ENCODE assay signal across 8 mouse cellular contexts in the genomic region with DNA sequence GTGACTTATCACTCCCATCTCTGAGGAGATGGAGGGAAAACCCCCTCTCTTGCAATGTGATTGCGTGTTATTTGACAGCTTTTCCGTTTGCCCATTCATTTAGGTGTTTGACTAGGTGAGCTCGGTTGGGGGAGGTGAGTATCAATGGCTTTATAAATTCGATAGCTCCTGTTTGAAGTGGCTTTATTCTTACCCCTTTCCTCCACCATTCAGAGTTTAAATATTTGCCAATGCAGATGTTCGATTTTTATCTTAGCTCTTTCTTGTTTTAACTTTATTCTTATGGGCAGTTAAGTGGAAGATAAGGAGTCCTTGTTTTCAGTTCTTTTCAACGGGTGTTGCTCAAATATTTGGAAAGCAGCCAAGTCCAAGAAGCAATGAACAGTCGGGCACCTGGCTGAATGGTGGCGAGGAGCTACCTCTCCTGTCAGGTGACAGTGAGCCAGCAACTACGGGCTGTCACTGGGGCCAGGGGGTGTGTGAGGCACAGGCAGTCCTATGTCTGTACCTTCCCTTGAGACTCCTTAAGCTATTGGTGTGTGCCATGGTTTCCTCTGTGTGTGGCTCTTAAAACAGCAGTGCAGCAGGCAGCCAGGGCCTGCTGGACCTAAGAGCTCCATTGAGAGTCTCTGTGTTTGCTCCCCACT.
DNase-seq lines count a peak whose midpoint lies in the region; ATAC-seq and TF ChIP-seq lines count a peak whose summit lies in the region.

No protein-coding gene starts in this region.

- no peak for TF ChIP-seq CTCF in gastrocnemius, adult 2 months (IDR thresholded peaks at IDR 0.05)

- H3K4me1 ChIP-seq in heart, embryonic 13.5 days = peaks cover 50% of the 10 kb centered on the region
- H3K4me1 ChIP-seq in forebrain, embryonic 16.5 days (replicated peaks; ENCODE audit: control insufficient read depth, insufficient read depth, low read length) = peaks cover 49% of the 10 kb centered on the region
- H3K4me1 ChIP-seq in midbrain, embryonic 14.5 days (ENCODE audit: control insufficient read depth, insufficient read depth, low read length) = peaks cover 69% of the 10 kb centered on the region

- 0 out of 2 replicates have a peak overlapping the region, but pooled peaks have one; percentile 1 for H3K27ac ChIP-seq in heart, embryonic 13.5 days (replicated peaks)
- H3K27ac ChIP-seq in forebrain, embryonic 16.5 days (ENCODE audit: low read length) = peak overlapping the region; percentile 14; the same call in 1 of the 2 replicates
- peak overlapping the region; percentile 83 for H3K27ac ChIP-seq in midbrain, embryonic 14.5 days (replicated peaks; ENCODE audit: low read depth, low read length)
- H3K27ac ChIP-seq in gastrocnemius, adult 2 months = no peak overlapping the region

- no peaks in the 10 kb centered on the region for H3K27me3 ChIP-seq in heart, embryonic 13.5 days (replicated peaks)
- H3K27me3 ChIP-seq in forebrain, embryonic 16.5 days (replicated peaks; ENCODE audit: control insufficient read depth, insufficient read depth, low read length) = no peaks in the 10 kb centered on the region
- H3K27me3 ChIP-seq in midbrain, embryonic 14.5 days (ENCODE audit: control insufficient read depth, insufficient read depth, low read length) = no peaks in the 10 kb centered on the region

- 38% methylated on average over 9 of the region's 9 CpGs for whole genome bisulfite sequencing in heart, embryonic 13.5 days
- 27% methylated on average over 9 of the region's 9 CpGs for WGBS in forebrain, embryonic 16.5 days
- WGBS in midbrain, embryonic 14.5 days = 32% methylated on average over 9 of the region's 9 CpGs

- no peak overlapping the region for H3K4me3 ChIP-seq in heart, embryonic 13.5 days
- H3K4me3 ChIP-seq in forebrain, embryonic 16.5 days (replicated peaks; ENCODE audit: low read length) = no peak overlapping the region
- H3K4me3 ChIP-seq in midbrain, embryonic 14.5 days (replicated peaks; ENCODE audit: low read depth, low read length) = no peak overlapping the region
- H3K4me3 ChIP-seq in gastrocnemius, adult 2 months = no peak overlapping the region

- no peak overlapping the region for H3K9ac ChIP-seq in heart, embryonic 13.5 days
- no peak overlapping the region for H3K9ac ChIP-seq in forebrain, embryonic 16.5 days (replicated peaks; ENCODE audit: low read depth, low read length)
- no peak overlapping the region for H3K9ac ChIP-seq in midbrain, embryonic 14.5 days (replicated peaks; ENCODE audit: low read length)

- H3K9me3 ChIP-seq in heart, embryonic 13.5 days = no peaks in the 10 kb centered on the region
- no peaks in the 10 kb centered on the region for H3K9me3 ChIP-seq in forebrain, embryonic 16.5 days (ENCODE audit: control insufficient read depth, low read length)
- H3K9me3 ChIP-seq in midbrain, embryonic 14.5 days (ENCODE audit: control insufficient read depth, low read length) = no peaks in the 10 kb centered on the region

- no peak for DNase-seq in heart, postnatal 25 days (ENCODE audit: low spot score)
- peak; percentile 39 to 76 for DNase-seq in kidney, postnatal 25 days
- DNase-seq in midbrain, embryonic 14.5 days = no peak
- no peak for DNase-seq in gastrocnemius, adult 2 months
- DNase-seq in frontal cortex, postnatal 10 days (ENCODE audit: low spot score in 2 of 2) = no peak

- intact Hi-C loops in heart, postnatal 25 days (cut with DNase I) = no loop called here
- intact Hi-C loops in gastrocnemius, adult 2 months (cut with DNase I) = no loop called here

- H3K4me2 ChIP-seq in heart, embryonic 13.5 days = peak overlapping the region; percentile 0; the same call in 1 of the 2 replicates
- H3K4me2 ChIP-seq in forebrain, embryonic 16.5 days (ENCODE audit: low read length) = no peak overlapping the region
- 0 out of 2 replicates have a peak overlapping the region, but pooled peaks have one; percentile 21 for H3K4me2 ChIP-seq in midbrain, embryonic 14.5 days (ENCODE audit: low read length)

- H3K36me3 ChIP-seq in heart, embryonic 13.5 days = no peaks in the 10 kb centered on the region
- H3K36me3 ChIP-seq in forebrain, embryonic 16.5 days (ENCODE audit: control insufficient read depth, insufficient read depth) = no peaks in the 10 kb centered on the region
- H3K36me3 ChIP-seq in midbrain, embryonic 14.5 days (ENCODE audit: control insufficient read depth, insufficient read depth, low read length) = no peaks in the 10 kb centered on the region

- no peak for ATAC-seq in heart, embryonic 13.5 days (ENCODE audit: extremely low read depth, insufficient number of reproducible peaks, low FRiP score, low TSS enrichment)
- peak; percentile 24; the same call in 1 of the 2 replicates for ATAC-seq in forebrain, embryonic 16.5 days
- peak; percentile 46 for ATAC-seq in midbrain, embryonic 14.5 days (ENCODE audit: low FRiP score, low TSS enrichment)
- ATAC-seq in activated CD4-positive, CD25-positive, alpha-beta regulatory T cell, adult 4 months = no peak

Comparison
In these comparisons a context has a peak if more than half of its experiments do, and no peak if none do; other contexts are left out.
1. ATAC-seq: peak in forebrain, embryonic 16.5 days (single experiment) and midbrain, embryonic 14.5 days (single experiment); none in heart, embryonic 13.5 days (single experiment) and activated CD4-positive, CD25-positive, alpha-beta regulatory T cell, adult 4 months (single experiment).
2. DNase-seq: peak in kidney, postnatal 25 days (2 of 2); none in heart, postnatal 25 days (single experiment), midbrain, embryonic 14.5 days (single experiment), gastrocnemius, adult 2 months (single experiment) and frontal cortex, postnatal 10 days (0 of 2).